8 mouse cellular contexts compared by ENCODE assay signal in the genomic region with DNA sequence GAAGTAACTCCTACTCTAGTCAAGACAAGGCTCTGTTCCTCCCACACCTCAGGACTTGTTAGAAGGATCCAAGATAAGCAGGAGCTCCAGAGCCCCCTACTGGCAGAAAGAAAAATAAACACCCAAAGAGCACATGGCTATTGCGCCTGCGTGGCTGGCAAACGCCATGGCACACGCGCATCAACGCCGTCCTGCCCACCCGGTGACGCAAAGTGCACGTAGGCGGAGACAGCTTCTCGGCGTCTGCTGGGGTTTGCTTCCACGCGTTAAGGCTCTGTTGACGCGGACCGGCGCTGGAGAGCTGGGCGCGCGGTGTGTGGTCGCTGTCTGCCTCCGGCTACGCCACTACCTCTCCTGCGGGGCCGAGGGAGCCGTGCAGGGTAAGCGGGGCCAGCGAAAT. TPM values are rescaled to one million over a fixed set of nuclear protein-coding genes. Genes with fewer than 3 reads are reported as not detected.
DNase-seq lines count a peak whose midpoint lies in the region; ATAC-seq and TF ChIP-seq lines count a peak whose summit lies in the region.

A gene (plus strand): TSS at position 189 of the 400 bp plus-strand sequence.

- H3K27ac ChIP-seq in CH12.LX (ENCODE audit: insufficient read depth, low read depth), result peak within 1 kb of the TSS; percentile 3; the same call in 1 of the 2 replicates
- peak within 1 kb of the TSS; percentile 54 for H3K27ac ChIP-seq in forebrain, embryonic 12.5 days
- peak within 1 kb of the TSS; percentile 90 for H3K27ac ChIP-seq in heart, postnatal 0 days (ENCODE audit: low read depth)
- H3K27ac ChIP-seq in liver, embryonic 16.5 days (ENCODE audit: low read length), result peak within 1 kb of the TSS; percentile 73; the same call in 1 of the 2 replicates
- H3K27ac ChIP-seq in neural tube, embryonic 13.5 days (replicated peaks), result peak within 1 kb of the TSS; percentile 84
- peak within 1 kb of the TSS; percentile 91 for H3K27ac ChIP-seq in testis, adult 2 months (ENCODE audit: control insufficient read depth, insufficient read depth, low read depth, low read length)

- peaks cover 14% of the 10 kb centered on the region for H3K27me3 ChIP-seq in CH12.LX (replicated peaks)
- H3K27me3 ChIP-seq in forebrain, embryonic 12.5 days, result peaks cover 2% of the 10 kb centered on the region; the same call in 1 of the 2 replicates
- no peaks in the 10 kb centered on the region for H3K27me3 ChIP-seq in heart, postnatal 0 days (ENCODE audit: control insufficient read depth, insufficient read depth, low read length)
- no peaks in the 10 kb centered on the region for H3K27me3 ChIP-seq in liver, embryonic 16.5 days (ENCODE audit: control insufficient read depth, insufficient read depth, low read depth, low read length)
- peaks cover 40% of the 10 kb centered on the region for H3K27me3 ChIP-seq in neural tube, embryonic 13.5 days
- H3K27me3 ChIP-seq in testis, adult 2 months (ENCODE audit: control insufficient read depth, insufficient read depth, low read length), result no peaks in the 10 kb centered on the region

- DNase-seq in CH12.LX (ENCODE audit: extremely low read depth), result peak; percentile 97
- peak; percentile 92 for DNase-seq in c-Kit-positive CD71-positive TER-119-negative erythroid progenitor cells, embryonic 14.5 days (ENCODE audit: low read depth)
- DNase-seq in heart, postnatal 0 days (ENCODE audit: low spot score), result peak; percentile 94
- DNase-seq in kidney, postnatal 4 days, result peak; percentile 93 to 96

- H3K9ac ChIP-seq in CH12.LX (ENCODE audit: insufficient read depth, low read depth), result peak within 1 kb of the TSS; percentile 74
- H3K9ac ChIP-seq in forebrain, embryonic 12.5 days, result peak within 1 kb of the TSS; percentile 70
- H3K9ac ChIP-seq in heart, postnatal 0 days (replicated peaks; ENCODE audit: low read depth, low read length), result peak within 1 kb of the TSS; percentile 55
- H3K9ac ChIP-seq in liver, embryonic 16.5 days (ENCODE audit: low read depth, low read length), result peak within 1 kb of the TSS; percentile 72
- peak within 1 kb of the TSS; percentile 82 for H3K9ac ChIP-seq in neural tube, embryonic 13.5 days

- peak; percentile 77 to 87 for TF ChIP-seq CTCF in CH12.LX (conservative IDR thresholded peaks at IDR 0.05 in 1 of 2, IDR thresholded peaks at IDR 0.05 in 1 of 2; ENCODE audit: low read depth in 2 of 2, low read length in 2 of 2)
- peak; percentile 84 for TF ChIP-seq CTCF in heart, postnatal 0 days (IDR thresholded peaks at IDR 0.05; ENCODE audit: low read depth)
- TF ChIP-seq CTCF in testis, adult 2 months (IDR thresholded peaks at IDR 0.05; ENCODE audit: control insufficient read depth, insufficient read depth, insufficient replicate concordance, low read depth, low read length), result peak; percentile 85; the same call in 1 of the 2 replicates

- peak within 1 kb of the TSS; percentile 83 for H3K4me2 ChIP-seq in CH12.LX (ENCODE audit: insufficient read depth, low read depth, poor library complexity, severe bottlenecking)
- peak within 1 kb of the TSS; percentile 96 for H3K4me2 ChIP-seq in forebrain, embryonic 12.5 days
- H3K4me2 ChIP-seq in heart, postnatal 0 days (ENCODE audit: low read depth, low read length), result peak within 1 kb of the TSS; percentile 98
- peak within 1 kb of the TSS; percentile 92 for H3K4me2 ChIP-seq in liver, embryonic 16.5 days (ENCODE audit: low read depth, low read length)
- peak within 1 kb of the TSS; percentile 87 for H3K4me2 ChIP-seq in neural tube, embryonic 13.5 days

- dilution Hi-C loops in CH12.LX (cut with MboI; ENCODE audit: extremely low pct_ligation_motif_present, extremely low pct_unique_long_range_greater_than_20kb, low sequenced_read_pairs), result no loop called here

- H3K4me1 ChIP-seq in CH12.LX (ENCODE audit: control insufficient read depth in 1 of 2, insufficient read depth in 2 of 2), result peaks cover 10 to 38% of the 10 kb centered on the region in 2 experiments; a peak in 3 of 4 replicates
- peaks cover 10% of the 10 kb centered on the region for H3K4me1 ChIP-seq in forebrain, embryonic 12.5 days
- peaks cover 18% of the 10 kb centered on the region for H3K4me1 ChIP-seq in heart, postnatal 0 days (ENCODE audit: control insufficient read depth, insufficient read depth)
- H3K4me1 ChIP-seq in liver, embryonic 16.5 days (ENCODE audit: control insufficient read depth, low read depth, low read length), result peaks cover 14% of the 10 kb centered on the region
- H3K4me1 ChIP-seq in neural tube, embryonic 13.5 days (replicated peaks), result peaks cover 17% of the 10 kb centered on the region
- H3K4me1 ChIP-seq in testis, adult 2 months (ENCODE audit: control insufficient read depth, insufficient read depth, low read length), result peaks cover 11% of the 10 kb centered on the region

- peaks cover 10 to 31% of the 10 kb centered on the region in 2 experiments for H3K36me3 ChIP-seq in CH12.LX (replicated peaks in 1 of 2; ENCODE audit: control insufficient read depth in 1 of 2, insufficient read depth in 1 of 2, low read length in 1 of 2)
- peaks cover 14% of the 10 kb centered on the region for H3K36me3 ChIP-seq in forebrain, embryonic 12.5 days (replicated peaks)
- H3K36me3 ChIP-seq in heart, postnatal 0 days (replicated peaks; ENCODE audit: control insufficient read depth, insufficient read depth, low read length), result 0 out of 2 replicates have a peak, but pooled peaks cover 5% of the 10 kb centered on the region
- H3K36me3 ChIP-seq in liver, embryonic 16.5 days (ENCODE audit: control insufficient read depth, insufficient read depth), result no peaks in the 10 kb centered on the region
- H3K36me3 ChIP-seq in neural tube, embryonic 13.5 days, result peaks cover 20% of the 10 kb centered on the region
- peaks cover 3% of the 10 kb centered on the region for H3K36me3 ChIP-seq in testis, adult 2 months (ENCODE audit: control insufficient read depth, insufficient read depth, low read length)

- peak; percentile 94 for TF ChIP-seq POLR2A in CH12.LX (IDR thresholded peaks at IDR 0.05; ENCODE audit: low read depth, low read length)
- TF ChIP-seq POLR2A in testis, adult 2 months (IDR thresholded peaks at IDR 0.05; ENCODE audit: control insufficient read depth, low read depth, low read length), result peak; percentile 97

- WGBS in forebrain, embryonic 12.5 days, result under 1% methylated on average over 30 of the region's 30 CpGs
- 0% methylated on average over 30 of the region's 30 CpGs for WGBS in heart, postnatal 0 days
- WGBS in liver, embryonic 16.5 days (ENCODE audit: insufficient replicate concordance), result 1% methylated on average over 30 of the region's 30 CpGs
- under 1% methylated on average over 30 of the region's 30 CpGs for WGBS in neural tube, embryonic 13.5 days

- in situ Hi-C loops in CH12.LX (cut with MboI; ENCODE audit: low pct_ligation_motif_present, low pct_unique_long_range_greater_than_20kb, low sequenced_read_pairs), result loop anchor here (5.0 to 10.0 kb wide), 3 partner anchors 77 to 184 kb away; a partner anchor contains a TSS

- peak; percentile 71 for TF ChIP-seq RAD21 in CH12.LX (IDR thresholded peaks at IDR 0.05; ENCODE audit: low read depth, low read length)

- H3K79me2 ChIP-seq in CH12.LX (replicated peaks; ENCODE audit: control insufficient read depth, extremely low read depth, insufficient read depth, poor library complexity, severe bottlenecking), result peaks cover 18% of the 10 kb centered on the region

- TF ChIP-seq EP300 in CH12.LX (IDR thresholded peaks at IDR 0.05; ENCODE audit: low read length), result no peak
- TF ChIP-seq EP300 in heart, postnatal 0 days (IDR thresholded peaks at IDR 0.05; ENCODE audit: low read depth), result no peak

- ATAC-seq in forebrain, embryonic 12.5 days (ENCODE audit: low FRiP score), result peak; percentile 98
- ATAC-seq in heart, postnatal 0 days (ENCODE audit: insufficient read depth, low read depth), result peak; percentile 96
- ATAC-seq in liver, embryonic 16.5 days (ENCODE audit: low read depth), result peak; percentile 97
- ATAC-seq in neural tube, embryonic 13.5 days (ENCODE audit: low read depth), result peak; percentile 97

- H3K4me3 ChIP-seq in CH12.LX (replicated peaks in 1 of 3; ENCODE audit: low read depth in 2 of 3, low read length in 2 of 3, poor library complexity in 1 of 3), result peak within 1 kb of the TSS; percentile 59 to 78 (median 75)
- H3K4me3 ChIP-seq in forebrain, embryonic 12.5 days (replicated peaks), result peak within 1 kb of the TSS; percentile 64
- peak within 1 kb of the TSS; percentile 70 for H3K4me3 ChIP-seq in heart, postnatal 0 days (ENCODE audit: low read depth, low read length)
- peak within 1 kb of the TSS; percentile 69 for H3K4me3 ChIP-seq in liver, embryonic 16.5 days (ENCODE audit: low read depth, low read length)
- peak within 1 kb of the TSS; percentile 72 for H3K4me3 ChIP-seq in neural tube, embryonic 13.5 days
- H3K4me3 ChIP-seq in testis, adult 2 months (ENCODE audit: control insufficient read depth, low read depth, low read length), result peak within 1 kb of the TSS; percentile 92

- H3K9me3 ChIP-seq in CH12.LX (replicated peaks; ENCODE audit: low read length), result no peaks in the 10 kb centered on the region
- H3K9me3 ChIP-seq in forebrain, embryonic 12.5 days, result no peaks in the 10 kb centered on the region
- no peaks in the 10 kb centered on the region for H3K9me3 ChIP-seq in heart, postnatal 0 days (replicated peaks; ENCODE audit: control insufficient read depth, low read length)
- H3K9me3 ChIP-seq in liver, embryonic 16.5 days (replicated peaks; ENCODE audit: control insufficient read depth, low read length), result no peaks in the 10 kb centered on the region
- H3K9me3 ChIP-seq in neural tube, embryonic 13.5 days, result no peaks in the 10 kb centered on the region

TF ChIP-seq in CH12.LX, 34 proteins besides CTCF, POLR2A, EP300 and RAD21 (continues in another document):
- TF ChIP-seq POLR2AphosphoS2 (IDR thresholded peaks at IDR 0.05; ENCODE audit: low read depth, low read length) (peak; percentile 72; the same call in 1 of the 2 replicates), NELFE (IDR thresholded peaks at IDR 0.05; ENCODE audit: low read depth, low read length) (peak; percentile 94), ZNF384 (IDR thresholded peaks at IDR 0.05; ENCODE audit: low read depth, low read length) (no peak), TBP (conservative IDR thresholded peaks at IDR 0.05; ENCODE audit: low read depth, low read length) (peak; percentile 43; the same call in 1 of the 2 replicates), PAX5 (IDR thresholded peaks at IDR 0.05; ENCODE audit: low read length) (no peak), E2F4 (IDR thresholded peaks at IDR 0.05; ENCODE audit: insufficient replicate concordance, low read depth, low read length) (no peak)

RNA-seq across cellular contexts. Expression of the gene that starts here (rescaled TPM):
- total RNA-seq in CH12.LX (2012; rRNA removed) (35.5 and 36.4 TPM in 2 replicates), CH12.LX (2014; rRNA removed) (30.6 and 33.5 TPM in 2 replicates)
- polyA plus RNA-seq in CH12.LX (2012; ENCODE audit: insufficient read length, low read depth), result 44.5 and 45.5 TPM in 2 replicates
- 29.5 and 29.6 TPM in 2 replicates for polyA plus RNA-seq in forebrain, embryonic 12.5 days (2016; fragmentation: Nextera tagmentation; extraction: Ambion mirVana)
- total RNA-seq in heart, postnatal 0 days (2014; rRNA removed; ENCODE audit: low replicate concordance), result 16.9 and 25.8 TPM in 2 replicates
- 17.3 and 17.4 TPM in 2 replicates for polyA plus RNA-seq in heart, postnatal 0 days (2015; fragmentation: Nextera tagmentation; extraction: Ambion mirVana)
- 11.0 and 12.2 TPM in 2 replicates for polyA plus RNA-seq in liver, embryonic 16.5 days (2015; fragmentation: Nextera tagmentation; extraction: Ambion mirVana)
- polyA plus RNA-seq in neural tube, embryonic 13.5 days (2015; fragmentation: Nextera tagmentation; extraction: Ambion mirVana), result 41.2 and 47.0 TPM in 2 replicates
- 84.4 and 91.0 TPM in 2 replicates for polyA plus RNA-seq in testis, adult 2 months (2012; rRNA removed)

Comparison
In these comparisons a context has a peak if more than half of its experiments do, and no peak if none do; other contexts are left out.
1. Peak in every context shown above with its lines: DNase-seq, ATAC-seq, H3K4me3 ChIP-seq and H3K27ac ChIP-seq.
2. H3K27ac ChIP-seq: peak in every context shown above with its lines; median percentile 91 in testis, adult 2 months; 90 in heart, postnatal 0 days; 84 in neural tube, embryonic 13.5 days; 73 in liver, embryonic 16.5 days; 54 in forebrain, embryonic 12.5 days; 3 in CH12.LX.